Mouse (Mus musculus) adrenal gland, postnatal 4 days (tissue): ENCODE measurements around the gene Zbtb46. TPM values are rescaled to one million over a fixed set of nuclear protein-coding genes. Genes with fewer than 3 reads are reported as not detected.

ENCODE experiments used
- DNase-seq, 2 experiments: peaks; one replicate each; pipeline ENCODE4 v3.0.0; 2021 to 2022; ENCODE audit warnings: low spot score in 2 of 2, mixed read lengths in 2 of 2
- total RNA-seq, 2 experiments: library from RNA; stranded (reverse); gene quantifications; 2 replicates each; pipeline ENCODE4 v1.2.3; 2021

Zbtb46 gene
- total RNA-seq, 2 experiments from 2014 or later: 27.3 to 28.4 TPM

- no peak for DNase-seq
These were observed 11.1 kb upstream of the Zbtb46 start for GRCm38 (mm10) chr2:181470285-181470684.

- DNase-seq: no peak
These were observed 6.2 kb upstream of the Zbtb46 start for GRCm38 (mm10) chr2:181465423-181465822.

DNA sequence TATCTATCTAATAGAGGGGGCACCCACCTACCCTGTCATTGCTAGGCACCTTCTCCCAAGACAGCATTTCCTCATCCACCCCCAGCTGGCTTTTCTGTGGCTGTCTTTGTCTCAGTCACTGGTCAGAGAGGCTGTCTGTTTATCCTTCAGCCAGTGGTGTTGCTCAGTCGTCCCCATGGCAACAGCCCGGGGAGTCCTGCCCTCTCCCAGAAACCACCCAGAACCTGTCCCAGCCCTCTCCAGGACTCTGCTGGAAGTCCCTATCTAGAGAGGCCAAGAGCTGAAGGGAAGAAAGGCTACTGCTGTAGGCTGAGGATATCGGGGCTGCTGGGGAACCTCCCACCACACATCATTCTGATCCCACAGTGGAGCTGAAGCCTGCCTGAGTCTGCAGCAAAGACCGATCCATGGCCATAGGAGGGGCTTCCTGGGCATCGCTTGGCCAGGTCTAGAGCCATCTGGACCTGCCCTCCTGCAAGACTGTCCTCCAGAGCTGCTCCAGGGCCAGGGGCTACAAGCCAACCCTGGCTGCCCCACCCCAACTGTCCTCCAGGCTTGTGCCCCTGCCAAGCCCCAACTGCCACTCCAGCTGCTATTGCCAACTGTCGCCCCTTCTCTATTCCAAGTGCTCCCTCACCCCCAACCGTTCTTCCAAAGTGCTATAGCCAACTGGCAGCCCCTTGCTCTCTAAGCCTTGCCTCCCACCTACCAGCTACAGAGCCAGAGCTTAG lies 3.9 kb upstream of the Zbtb46 start:
- peak in 1 of 2 experiments; percentile 49 for DNase-seq

- DNase-seq: no peak
These were observed 3.4 kb upstream of the Zbtb46 start for GRCm38 (mm10) chr2:181462604-181463003.

DNA sequence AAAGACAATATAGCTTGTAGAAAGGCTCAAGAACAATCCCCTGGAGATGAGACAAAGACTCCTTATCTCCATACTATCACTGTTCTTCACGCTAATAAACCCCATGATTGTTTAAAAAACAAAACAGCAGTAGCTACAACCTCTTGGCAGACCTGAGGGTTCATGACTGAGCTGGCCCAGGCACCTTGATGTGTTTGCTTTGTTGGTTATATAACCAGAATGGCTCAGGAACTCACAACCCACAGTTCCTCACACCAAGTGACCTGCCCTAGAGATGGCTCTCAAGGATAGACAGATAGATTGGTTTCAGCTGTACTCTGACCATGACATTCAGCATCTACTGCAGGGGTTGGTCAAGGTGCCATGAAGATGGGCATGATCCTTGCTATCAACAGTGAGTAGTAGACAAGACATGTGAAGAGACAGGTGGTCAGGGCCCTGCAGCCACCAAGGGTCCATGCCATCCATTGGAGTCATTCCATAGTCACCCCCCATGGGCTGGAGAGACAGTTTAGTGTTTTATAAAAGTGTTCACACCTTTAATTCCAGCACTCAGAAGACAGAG lies 2.4 kb upstream of the Zbtb46 start:
- no peak for DNase-seq

DNA sequence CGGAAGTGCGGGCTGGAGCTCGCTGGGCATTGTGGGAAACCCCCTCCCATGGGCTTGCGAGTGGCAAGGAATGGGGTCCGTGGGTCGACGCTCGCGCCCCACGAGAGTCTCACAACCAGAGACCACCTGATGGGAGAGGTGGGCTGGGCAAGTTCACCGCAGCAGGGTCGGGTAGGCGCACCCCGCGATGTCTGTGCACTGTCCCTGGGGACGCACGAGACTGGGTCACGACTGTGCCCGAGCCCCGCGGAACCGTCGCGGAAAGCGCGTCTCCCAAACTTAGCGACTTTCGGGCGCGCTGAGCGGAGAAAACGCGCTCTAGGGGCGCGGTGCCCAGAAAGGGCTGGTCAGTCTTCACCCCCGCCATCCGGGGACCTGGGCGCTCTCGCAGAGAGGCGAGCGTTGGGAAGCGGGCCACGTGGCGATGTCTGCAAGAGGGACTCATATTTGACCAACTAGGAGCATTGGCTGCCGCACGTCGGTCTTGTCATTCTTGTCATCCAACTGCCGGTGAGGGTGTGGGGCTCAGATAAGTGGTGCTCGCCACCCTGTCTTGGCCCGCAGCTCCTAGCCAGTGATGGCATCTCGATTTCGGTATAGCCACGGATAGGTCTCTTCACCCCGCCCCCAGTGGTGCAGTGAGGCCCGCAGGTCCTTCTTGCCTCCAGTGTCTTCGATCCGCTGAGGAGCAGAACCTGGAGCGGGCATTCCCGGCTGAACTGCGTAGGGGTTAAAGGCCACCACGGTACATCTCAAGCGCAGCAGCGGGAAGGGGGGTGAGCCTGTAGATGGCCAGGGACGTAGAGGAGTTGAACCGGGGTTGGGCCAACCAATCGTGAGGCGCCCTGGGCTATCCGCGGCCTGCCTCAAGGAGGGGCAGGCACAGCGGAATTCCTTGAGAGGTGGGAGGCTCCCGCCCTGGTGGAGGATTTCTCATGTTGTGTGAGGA lies 721 bp upstream of the Zbtb46 start:
- DNase-seq: peak in 1 of 2 experiments; percentile 46

DNA sequence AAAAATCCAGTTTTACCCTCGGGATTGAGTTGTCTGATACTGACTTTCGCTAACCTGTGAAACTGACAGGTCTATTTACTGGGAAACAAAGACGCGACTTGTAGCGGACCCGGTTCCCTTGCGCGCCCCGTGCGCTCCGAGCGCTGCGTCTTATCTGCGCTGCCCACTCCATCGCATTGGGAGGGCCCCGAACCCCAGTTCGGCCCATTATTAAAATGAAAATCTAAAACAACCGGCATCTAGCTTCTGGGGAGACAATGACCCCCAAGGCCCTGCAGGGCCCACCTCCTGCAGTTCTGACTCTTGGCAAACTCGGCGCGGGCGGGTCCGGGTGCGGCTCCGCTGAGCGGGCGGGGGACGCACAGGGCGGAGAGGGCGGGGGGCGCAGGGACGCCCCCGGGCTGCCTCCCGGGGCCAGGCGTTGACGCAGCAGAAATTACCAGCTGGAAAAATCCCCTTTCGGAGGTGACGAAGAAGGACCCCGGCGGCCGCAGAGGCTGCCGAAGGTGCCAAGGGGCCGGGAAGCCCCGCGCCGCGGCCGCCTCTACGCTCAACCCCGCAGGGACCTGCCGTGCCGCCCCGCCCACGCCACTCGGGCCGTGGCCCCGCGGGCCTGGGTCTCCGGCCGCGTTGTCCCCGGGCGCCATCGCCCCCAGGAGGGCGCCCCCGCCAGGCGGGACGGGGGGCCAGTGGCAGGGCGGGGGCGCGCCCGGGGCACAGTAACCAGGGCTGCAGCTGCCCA lies 644 bp downstream of the Zbtb46 start:
- DNase-seq: peak in 1 of 2 experiments; percentile 18

DNA sequence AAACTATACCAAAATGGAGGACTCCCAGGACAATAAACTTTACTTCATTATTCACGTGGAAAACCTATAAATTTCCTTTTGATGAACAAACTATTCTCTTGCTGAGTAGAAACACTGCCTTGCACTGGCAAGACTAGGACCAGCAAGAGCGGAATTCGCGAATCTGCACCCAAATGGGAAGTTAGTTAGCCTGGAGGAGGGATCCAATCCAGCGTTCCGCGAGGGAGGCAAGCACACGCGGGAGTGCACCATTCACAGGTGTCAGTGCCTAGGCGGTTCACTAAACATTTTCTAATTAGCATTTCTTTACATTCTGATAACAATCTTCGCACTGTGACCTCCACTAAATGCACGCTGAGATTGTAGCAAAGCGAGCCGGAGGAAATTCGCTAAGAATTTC lies 1.4 kb downstream of the Zbtb46 start:
- DNase-seq: no peak

GRCm38 (mm10) chr2:181455899-181456298 lies 3.3 kb downstream of the Zbtb46 start:
- DNase-seq: no peak

DNA sequence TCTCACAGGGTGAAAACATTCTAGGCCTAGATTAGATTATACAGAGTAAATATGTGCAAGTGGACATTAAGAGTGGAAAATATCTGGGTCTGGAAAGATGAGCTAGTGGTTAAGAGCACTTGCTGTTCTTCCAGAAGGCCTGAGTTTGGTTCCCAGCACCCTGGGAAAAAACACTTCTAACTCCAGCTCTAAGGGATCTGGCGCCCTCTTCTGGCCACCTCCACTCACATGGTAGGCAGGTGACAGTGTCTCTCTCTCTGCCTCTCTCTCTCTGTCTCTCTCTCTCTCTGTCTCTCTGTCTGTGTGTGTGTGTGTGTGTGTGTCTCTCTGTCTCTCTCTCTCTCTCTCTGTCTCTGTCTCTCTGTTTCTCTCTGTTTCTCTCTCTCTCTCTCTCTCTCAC lies 6.0 kb downstream of the Zbtb46 start:
- DNase-seq: no peak

DNA sequence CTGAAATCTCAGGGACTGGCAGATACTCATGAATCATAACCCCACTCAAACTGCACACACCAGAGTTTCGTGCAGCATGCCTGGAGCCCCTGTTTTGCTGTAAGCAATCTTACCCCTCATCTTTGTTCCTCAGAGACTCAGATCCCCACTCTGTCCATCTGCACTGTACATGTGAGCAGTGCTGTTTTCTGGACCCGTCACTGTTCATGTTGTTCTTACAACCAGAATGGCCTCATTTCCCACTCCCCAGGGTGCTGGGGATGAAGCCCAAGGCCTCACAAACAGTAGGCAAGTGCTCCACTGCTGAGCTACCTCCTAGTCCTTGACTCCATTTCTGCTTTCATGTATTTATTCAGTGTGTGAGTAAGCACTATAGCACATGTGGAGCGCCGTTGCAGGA lies 7.0 kb downstream of the Zbtb46 start:
- no peak for DNase-seq

- no peak for DNase-seq
These were observed 16.2 kb downstream of the Zbtb46 start for GRCm38 (mm10) chr2:181443016-181443415.

DNA sequence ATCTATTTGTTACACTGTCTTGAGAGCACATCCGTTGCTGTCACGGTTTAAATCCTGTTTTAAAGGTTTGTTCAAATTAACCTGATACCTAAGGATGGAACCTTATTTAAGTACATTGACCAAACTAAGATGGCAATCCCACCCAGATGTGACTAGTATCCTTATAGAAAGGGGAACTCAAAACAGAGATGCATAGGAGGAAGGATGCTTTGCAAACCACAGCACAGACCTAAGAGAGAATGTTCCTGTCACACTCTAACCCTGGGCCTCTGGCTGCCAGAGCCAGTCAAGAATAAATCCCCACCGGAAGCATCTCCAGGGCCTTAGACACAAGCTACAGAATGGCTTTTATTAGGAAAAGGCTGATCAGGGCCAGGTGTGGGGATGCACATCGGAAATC lies 21.1 kb downstream of the Zbtb46 start:
- DNase-seq: no peak

GRCm38 (mm10) chr2:181436246-181436645 lies 23.0 kb downstream of the Zbtb46 start:
- DNase-seq: no peak

DNA sequence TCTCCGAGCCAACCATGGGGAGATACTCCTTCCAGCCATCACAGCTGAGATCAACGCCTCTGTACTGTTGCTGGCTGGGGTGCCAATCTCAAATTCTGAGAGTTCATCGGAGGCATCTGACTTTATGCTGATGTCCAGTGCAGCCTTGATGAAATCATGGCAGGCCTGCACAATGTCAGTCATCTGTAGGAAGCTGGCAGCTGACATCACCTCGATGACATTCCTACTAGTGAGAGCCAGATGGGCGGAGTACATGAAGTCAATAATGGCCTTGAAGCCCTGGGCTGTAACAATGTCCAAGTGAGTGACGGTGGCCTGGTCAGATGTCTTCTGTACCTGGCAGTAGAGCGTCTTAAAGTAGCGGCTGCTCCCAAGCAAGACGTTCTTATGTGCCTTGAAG lies 35.4 kb downstream of the Zbtb46 start:
- no peak for DNase-seq

- DNase-seq: no peak
These were observed 38.2 kb downstream of the Zbtb46 start for GRCm38 (mm10) chr2:181420903-181421638.

GRCm38 (mm10) chr2:181420426-181420825 lies 38.8 kb downstream of the Zbtb46 start:
- no peak for DNase-seq

DNA sequence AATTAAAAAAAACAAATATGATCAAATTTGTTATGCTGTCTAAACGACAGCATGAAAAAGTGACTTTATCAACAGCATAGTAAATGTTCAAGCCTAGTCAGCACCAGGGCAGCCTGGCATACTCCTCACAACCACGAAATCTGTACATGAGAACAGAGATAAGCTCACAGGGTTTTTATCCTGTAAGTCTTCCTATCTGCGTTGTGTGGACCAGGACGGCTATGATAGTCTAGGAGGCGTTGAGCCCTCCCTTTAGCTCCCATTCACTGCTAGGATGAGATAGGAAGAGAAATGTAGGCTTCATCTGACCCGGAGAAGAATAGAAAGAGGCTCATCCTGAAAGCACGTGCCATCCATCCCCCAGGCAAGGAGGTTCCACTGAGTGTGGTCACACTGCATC lies 39.9 kb downstream of the Zbtb46 start:
- DNase-seq: no peak

GRCm38 (mm10) chr2:181415945-181416344 lies 43.3 kb downstream of the Zbtb46 start:
- DNase-seq: peak in 1 of 2 experiments; percentile 40

DNA sequence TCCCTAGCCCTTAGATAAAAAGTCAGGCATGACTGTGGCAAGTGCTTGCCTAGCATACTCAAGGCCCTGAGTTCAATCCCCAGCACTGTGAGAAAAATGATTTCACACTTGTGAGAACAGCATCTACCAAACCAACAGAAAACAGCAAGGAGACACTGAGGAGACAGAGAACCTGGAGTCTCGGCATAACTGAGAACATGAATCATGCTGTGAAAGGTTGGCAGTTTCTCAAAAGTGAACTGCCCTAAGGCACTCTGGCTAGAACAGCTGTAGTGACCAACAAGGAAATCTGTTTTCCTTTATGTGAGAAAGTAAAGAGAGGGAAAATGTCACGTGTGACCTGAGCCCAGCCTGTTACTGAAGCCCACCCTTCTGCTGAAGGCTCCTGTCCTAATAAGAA lies 46.1 kb downstream of the Zbtb46 start:
- no peak for DNase-seq
